Mouse (Mus musculus): Measurements from ENCODE around the gene Cdv3.

The Cdv3 gene

GRCm38 (mm10) chr9:103365290-103366247, at the start of gene Cdv3:
Cdv3 (minus strand) TSS chr9:103365840.
- peak; percentile 99 for DNase-seq (ENCODE audit: low spot score)

- DNase-seq (ENCODE audit: low spot score), result no peak
Measured at GRCm38 (mm10) chr9:103413457-103413856, 47.8 kb upstream of the Cdv3 start.

GRCm38 (mm10) chr9:103409119-103409518, 43.5 kb upstream of the Cdv3 start:
- DNase-seq (ENCODE audit: low spot score), result no peak

GRCm38 (mm10) chr9:103408136-103408777, 42.6 kb upstream of the Cdv3 start:
- peak; percentile 60 for DNase-seq (ENCODE audit: low spot score)

- DNase-seq (ENCODE audit: low spot score), result no peak
Measured at GRCm38 (mm10) chr9:103403331-103403973, 37.8 kb upstream of the Cdv3 start.

GRCm38 (mm10) chr9:103398509-103399157, 33.0 kb upstream of the Cdv3 start:
- DNase-seq (ENCODE audit: low spot score), result no peak

GRCm38 (mm10) chr9:103393256-103393655, 27.6 kb upstream of the Cdv3 start:
- DNase-seq (ENCODE audit: low spot score), result no peak

- no peak for DNase-seq (ENCODE audit: low spot score)
Measured at GRCm38 (mm10) chr9:103391796-103392372, 26.2 kb upstream of the Cdv3 start.

- no peak for DNase-seq (ENCODE audit: low spot score)
Measured at GRCm38 (mm10) chr9:103389261-103389660, 23.6 kb upstream of the Cdv3 start.

- DNase-seq (ENCODE audit: low spot score), result no peak
Measured at GRCm38 (mm10) chr9:103387011-103387653, 21.5 kb upstream of the Cdv3 start.

GRCm38 (mm10) chr9:103386573-103386972, 20.9 kb upstream of the Cdv3 start:
- no peak for DNase-seq (ENCODE audit: low spot score)

GRCm38 (mm10) chr9:103385600-103385999, 20.0 kb upstream of the Cdv3 start:
- DNase-seq (ENCODE audit: low spot score), result no peak

- no peak for DNase-seq (ENCODE audit: low spot score)
Measured at GRCm38 (mm10) chr9:103384141-103384796, 18.6 kb upstream of the Cdv3 start.

- no peak for DNase-seq (ENCODE audit: low spot score)
Measured at GRCm38 (mm10) chr9:103383576-103383975, 17.9 kb upstream of the Cdv3 start.

GRCm38 (mm10) chr9:103382989-103383388, 17.3 kb upstream of the Cdv3 start:
- DNase-seq (ENCODE audit: low spot score), result no peak

- DNase-seq (ENCODE audit: low spot score), result no peak
Measured at GRCm38 (mm10) chr9:103380566-103380965, 14.9 kb upstream of the Cdv3 start.

GRCm38 (mm10) chr9:103379199-103379598, 13.6 kb upstream of the Cdv3 start:
- peak; percentile 19 for DNase-seq (ENCODE audit: low spot score)

- peak; percentile 71 for DNase-seq (ENCODE audit: low spot score)
Measured at GRCm38 (mm10) chr9:103378686-103379085, 13.0 kb upstream of the Cdv3 start.

GRCm38 (mm10) chr9:103376346-103377320, 11.0 kb upstream of the Cdv3 start:
- no peak for DNase-seq (ENCODE audit: low spot score)

Data from retina, embryonic 14.5 days (tissue).